Mouse (Mus musculus) 3T3-L1 (cell line): ENCODE measurements at regions not wholly inside any gene's neighbourhood (a gene's known extent, or its start where the extent isn't known, plus 50 kb on each side); places are given as distances from the start of the nearest gene placed in this dataset.

Experiments used
- DNase-seq: peaks from one replicate; pipeline ENCODE4 v3.0.0-alpha.2; 2015; ENCODE audit warnings: low read depth, low spot score

- no peak for DNase-seq
These were observed 225.4 kb downstream of the Gm19410 start for GRCm38 (mm10) chr8:35991013-35991412.

GRCm38 (mm10) chr8:35991936-35992603 is 226.5 kb downstream of the Gm19410 start:
- no peak for DNase-seq

- DNase-seq, result no peak
These were observed 230.9 kb downstream of the Gm19410 start for GRCm38 (mm10) chr8:35996330-35997077.

- no peak for DNase-seq
These were observed 234.0 kb downstream of the Gm19410 start for GRCm38 (mm10) chr8:35999584-35999983.

GRCm38 (mm10) chr8:36004387-36004786 is 238.8 kb downstream of the Gm19410 start:
- DNase-seq, result no peak

GRCm38 (mm10) chr8:36005536-36005935 is 239.9 kb downstream of the Gm19410 start:
- DNase-seq, result peak; percentile 52

- peak; percentile 22 for DNase-seq
These were observed 242.1 kb downstream of the Gm19410 start for GRCm38 (mm10) chr8:36007724-36008123.

GRCm38 (mm10) chr8:36009565-36009964 is 244.0 kb downstream of the Gm19410 start:
- DNase-seq, result no peak

- DNase-seq, result no peak
These were observed 245.0 kb downstream of the Gm19410 start for GRCm38 (mm10) chr8:36010446-36011217.

- no peak for DNase-seq
These were observed 249.3 kb downstream of the Gm19410 start for GRCm38 (mm10) chr8:36014862-36015261.

- DNase-seq, result no peak
These were observed 250.9 kb downstream of the Gm19410 start for GRCm38 (mm10) chr8:36016321-36017114.

GRCm38 (mm10) chr8:36018993-36019753 is 253.6 kb downstream of the Gm19410 start:
- no peak for DNase-seq

- no peak for DNase-seq
These were observed 254.3 kb downstream of the Gm19410 start for GRCm38 (mm10) chr8:36019895-36020294.

- DNase-seq, result no peak
These were observed 262.0 kb downstream of the Gm19410 start for GRCm38 (mm10) chr8:36027586-36027985.

GRCm38 (mm10) chr8:36028121-36028955 is 262.7 kb downstream of the Gm19410 start:
- peak; percentile 79 for DNase-seq

GRCm38 (mm10) chr8:36029445-36029844 is 263.9 kb downstream of the Gm19410 start:
- DNase-seq, result no peak

GRCm38 (mm10) chr8:36030237-36030636 is 264.6 kb downstream of the Gm19410 start:
- DNase-seq, result no peak

- DNase-seq, result no peak
These were observed 266.6 kb downstream of the Gm19410 start for GRCm38 (mm10) chr8:36031966-36032719.

- DNase-seq, result no peak
These were observed 269.7 kb downstream of the Gm19410 start for GRCm38 (mm10) chr8:36035339-36035738.
